Mouse (Mus musculus) WW6 (cell line): ENCODE results near the gene Haus7.
"Not testable (repeated sequence)": the region's sequence is repeated elsewhere in the genome, so short reads cannot be mapped to it uniquely, and the experiment has no call there.

Experiments
- DNase-seq: peaks from one replicate; pipeline ENCODE4 v3.0.0-alpha.2; 2013; ENCODE audit warnings: low read depth, low spot score

Haus7 gene

GRCm38 (mm10) chrX:73458877-73459392 is at the start of gene Haus7:
Gene Haus7, minus strand, starts transcription at chrX:73459044.
- DNase-seq = peak; percentile 74

GRCm38 (mm10) chrX:73506577-73506976 is 47.7 kb upstream of the Haus7 start:
- no peak for DNase-seq

- DNase-seq = no peak
Observed at GRCm38 (mm10) chrX:73505130-73505735, 46.4 kb upstream of the Haus7 start.

GRCm38 (mm10) chrX:73496746-73497145 is 37.9 kb upstream of the Haus7 start:
- DNase-seq = no peak

GRCm38 (mm10) chrX:73493567-73493966 is 34.7 kb upstream of the Haus7 start:
- not testable (repeated sequence) for DNase-seq

GRCm38 (mm10) chrX:73490804-73491203 is 32.0 kb upstream of the Haus7 start:
- DNase-seq = no peak

GRCm38 (mm10) chrX:73490186-73490585 is 31.3 kb upstream of the Haus7 start:
- no peak for DNase-seq

GRCm38 (mm10) chrX:73486920-73487319 is 28.1 kb upstream of the Haus7 start:
- DNase-seq = no peak

GRCm38 (mm10) chrX:73484870-73485269 is 26.0 kb upstream of the Haus7 start:
- DNase-seq = no peak

- no peak for DNase-seq
Observed at GRCm38 (mm10) chrX:73484076-73484475, 25.2 kb upstream of the Haus7 start.

GRCm38 (mm10) chrX:73483484-73483810 is 24.6 kb upstream of the Haus7 start, which contains the start of gene Bgn:
Gene Bgn, plus strand, starts transcription at chrX:73483602.
- DNase-seq = no peak

GRCm38 (mm10) chrX:73482643-73483483 is 24.0 kb upstream of the Haus7 start:
- no peak for DNase-seq

GRCm38 (mm10) chrX:73480334-73480733 is 21.5 kb upstream of the Haus7 start:
- no peak for DNase-seq

- no peak for DNase-seq
Observed at GRCm38 (mm10) chrX:73479656-73480055, 20.8 kb upstream of the Haus7 start.

GRCm38 (mm10) chrX:73477500-73477899 is 18.7 kb upstream of the Haus7 start:
- no peak for DNase-seq

GRCm38 (mm10) chrX:73476621-73477020 is 17.8 kb upstream of the Haus7 start:
- no peak for DNase-seq

GRCm38 (mm10) chrX:73475658-73476256 is 16.9 kb upstream of the Haus7 start:
- DNase-seq = no peak

GRCm38 (mm10) chrX:73474340-73475165 is 15.7 kb upstream of the Haus7 start:
- no peak for DNase-seq

GRCm38 (mm10) chrX:73471764-73472163 is 12.9 kb upstream of the Haus7 start:
- no peak for DNase-seq

- no peak for DNase-seq
Observed at GRCm38 (mm10) chrX:73468752-73469151, 9.9 kb upstream of the Haus7 start.

GRCm38 (mm10) chrX:73468330-73468729 is 9.5 kb upstream of the Haus7 start:
- no peak for DNase-seq
